Mouse (Mus musculus) spleen, adult 2 months (tissue): Measurements from ENCODE around the gene Zfp706.

Source experiments
- CTCF ChIP-seq: fragments of 200-500 bp; IDR thresholded peaks from 2 replicates; pipeline ENCODE4 v1.5.1; 2011; ENCODE audit warnings: mild to moderate bottlenecking, inconsistent platforms; ENCODE audit not compliant: insufficient read depth, insufficient read length, insufficient replicate concordance; ENCODE audit errors: extremely low read depth
- POLR2A ChIP-seq: fragments of 200-500 bp; IDR thresholded peaks from 2 replicates; pipeline ENCODE4 v1.6.1; 2011; ENCODE audit warnings: low read depth, low read length, inconsistent platforms

GRCm38 (mm10) chr15:37011897-37012296 lies 4.3 kb upstream of the Zfp706 start:
- TF ChIP-seq POLR2A (no peak), CTCF (no peak)
